Mouse (Mus musculus) layer of hippocampus, postnatal 36 days (tissue): Measurements from ENCODE around the gene Intu. TPM values are rescaled to one million over a fixed set of nuclear protein-coding genes. Genes with fewer than 3 reads are reported as not detected.

Experiments used
- DNase-seq, 2 experiments: peaks; one replicate each; pipeline ENCODE4 v3.0.0; 2022
- total RNA-seq, 2 experiments: library from RNA; stranded (reverse); gene quantifications; 2 replicates each; pipeline ENCODE4 v1.2.3; 2021

Intu gene
- total RNA-seq, 2 experiments from 2014 or later = 5.7 to 6.9 TPM

DNA sequence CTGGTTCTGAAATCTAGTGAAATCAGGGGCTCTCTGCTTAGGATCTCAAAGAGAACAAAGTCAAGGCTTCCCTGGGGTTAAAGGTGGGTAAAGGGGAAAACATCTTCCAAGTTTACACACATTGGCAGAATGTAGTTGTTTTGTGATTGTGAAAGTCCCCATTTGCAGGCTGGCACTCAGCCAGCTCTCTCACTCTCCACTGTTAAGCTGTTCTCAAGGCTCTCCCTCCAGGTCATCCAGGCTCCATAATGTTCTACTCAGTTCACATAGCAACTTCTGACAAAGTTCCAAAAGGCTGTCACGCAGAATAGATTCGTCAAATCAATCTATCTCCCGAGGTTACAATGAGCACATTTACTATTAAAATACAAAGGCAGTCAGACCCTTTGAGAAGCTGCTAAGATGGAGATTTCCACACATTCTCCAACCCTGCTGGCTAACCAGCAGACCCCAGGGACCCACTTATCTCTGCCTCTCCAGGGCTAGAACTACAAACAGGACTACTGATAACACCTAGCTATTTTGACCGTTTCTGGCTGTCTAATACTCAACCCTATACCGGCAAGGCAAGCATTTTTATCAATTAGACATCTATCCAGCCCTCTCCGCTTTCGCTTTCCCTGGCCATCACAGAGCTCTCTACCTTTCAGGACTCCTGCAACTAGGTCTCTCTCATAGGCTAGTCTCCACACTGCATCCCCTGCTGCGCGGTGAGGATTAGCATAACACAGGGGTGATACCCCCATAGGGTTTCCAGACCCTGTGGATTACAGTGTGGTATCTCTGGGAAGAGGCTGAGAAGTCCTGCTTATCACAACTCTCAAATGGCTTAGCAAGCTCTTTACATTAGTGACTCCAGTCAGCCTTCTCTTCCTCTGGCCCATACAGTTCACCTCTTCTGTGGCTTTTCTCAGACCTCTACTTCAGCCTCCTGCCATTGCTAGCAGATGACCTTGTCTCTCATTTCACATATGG, 2.8 kb upstream of the Intu start:
- no peak for DNase-seq

GRCm38 (mm10) chr3:40528958-40529357, 2.1 kb upstream of the Intu start:
- DNase-seq = no peak

DNA sequence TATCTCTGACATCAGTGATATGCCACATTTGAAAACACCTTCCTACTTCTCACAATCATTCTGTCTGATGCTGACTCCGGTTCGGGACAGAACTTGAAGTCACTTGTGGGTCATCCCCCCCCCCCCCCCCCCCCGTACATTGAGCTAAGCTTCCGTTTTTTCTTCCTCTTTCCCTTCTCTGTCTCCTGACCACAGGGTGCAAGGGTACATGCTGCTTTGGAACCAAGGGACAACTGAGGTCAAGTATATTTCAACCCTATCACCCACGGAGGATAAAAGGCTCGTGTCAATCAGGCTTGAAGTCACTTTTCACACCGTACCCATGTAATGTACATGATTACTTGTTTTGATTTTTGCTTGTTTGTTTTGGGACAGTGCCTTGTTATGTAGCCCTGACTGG, 241 bp upstream of the Intu start:
- DNase-seq = no peak

GRCm38 (mm10) chr3:40532256-40532655, 1.2 kb downstream of the Intu start:
- DNase-seq = no peak

DNA sequence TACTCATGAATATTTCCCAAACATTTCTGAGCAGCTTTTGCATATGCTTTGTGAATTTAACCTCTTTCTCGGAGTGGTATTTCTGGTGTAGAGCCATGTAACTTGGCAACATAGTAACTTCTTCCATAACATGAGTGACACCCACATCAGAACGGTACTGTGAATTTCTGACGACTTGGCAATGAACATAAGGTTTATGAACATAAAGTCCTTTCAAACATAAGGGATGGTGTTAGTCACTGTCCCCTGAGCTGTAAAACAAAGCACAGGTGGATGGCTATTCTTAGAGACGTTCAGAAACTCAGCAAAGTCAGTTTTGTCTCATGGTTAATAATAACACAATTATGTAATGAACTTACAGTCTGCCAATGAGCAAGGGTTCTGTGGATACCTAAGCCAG, 3.1 kb downstream of the Intu start:
- DNase-seq = no peak

- peak; percentile 81 to 84 for DNase-seq
Measured at GRCm38 (mm10) chr3:40540567-40541554, 9.8 kb downstream of the Intu start.

DNA sequence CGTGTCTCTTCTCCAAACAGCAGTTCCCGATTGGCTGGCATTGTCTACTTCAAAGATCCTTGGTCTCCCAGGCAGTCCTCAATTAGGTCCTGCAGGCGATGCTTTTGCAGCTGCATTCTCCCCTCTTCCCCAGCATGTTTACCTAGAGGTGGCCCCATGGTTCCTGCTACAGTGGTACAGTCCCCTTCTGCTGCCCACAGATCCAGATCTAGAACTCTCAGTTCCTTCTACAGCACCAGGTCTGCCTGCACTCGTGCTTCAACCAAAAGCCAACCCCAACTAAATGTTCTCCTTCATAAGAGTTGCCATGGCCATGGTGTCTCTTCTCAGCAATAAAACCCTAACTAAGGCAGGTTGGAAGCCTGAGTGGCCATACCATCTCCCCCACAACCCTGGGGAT, 15.5 kb downstream of the Intu start:
- no peak for DNase-seq

DNA sequence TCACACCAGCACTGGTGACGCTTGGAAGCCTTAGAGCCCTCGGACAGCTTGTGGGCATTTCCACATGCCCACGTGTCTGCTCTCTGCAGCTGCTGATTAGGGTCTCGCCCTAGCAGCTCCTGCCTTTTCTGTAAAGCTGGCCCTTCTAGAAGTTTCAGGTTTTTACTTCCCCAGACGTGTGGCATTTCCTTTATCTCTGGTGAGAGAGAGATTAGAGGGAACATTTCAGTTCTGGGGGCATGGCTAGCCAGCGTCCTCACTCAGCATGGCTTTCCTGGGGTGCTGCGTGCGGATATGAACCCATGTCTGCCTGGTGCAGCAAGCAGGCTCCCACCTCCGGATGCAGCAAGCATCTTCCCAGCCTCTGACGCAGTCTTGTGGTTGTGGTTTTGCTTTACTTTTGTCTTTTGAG, 121.9 kb downstream of the Intu start:
- no peak for DNase-seq

GRCm38 (mm10) chr3:40653582-40653981, 122.5 kb downstream of the Intu start:
- DNase-seq = no peak

- DNase-seq = no peak
Measured at GRCm38 (mm10) chr3:40654028-40654427, 122.9 kb downstream of the Intu start.

DNA sequence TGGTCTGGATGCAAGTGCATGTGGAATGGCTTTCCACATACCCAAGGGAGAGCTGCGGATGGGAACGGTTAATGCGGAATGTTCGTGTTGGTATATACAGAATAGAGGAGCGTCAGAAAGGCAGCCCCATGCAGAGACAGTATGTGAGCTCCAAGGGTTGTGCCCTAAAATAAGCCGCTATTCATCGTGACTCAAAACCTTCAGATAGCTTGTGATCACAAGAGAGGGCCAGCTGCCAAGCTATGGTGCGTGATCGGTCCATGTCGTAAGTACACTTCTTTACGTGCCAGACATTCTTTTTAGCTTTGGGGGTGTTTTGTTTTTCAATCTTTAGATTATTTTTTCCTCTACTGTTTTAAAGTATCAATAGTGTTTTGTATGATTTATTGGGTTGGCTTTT, 124.5 kb downstream of the Intu start:
- no peak for DNase-seq

DNA sequence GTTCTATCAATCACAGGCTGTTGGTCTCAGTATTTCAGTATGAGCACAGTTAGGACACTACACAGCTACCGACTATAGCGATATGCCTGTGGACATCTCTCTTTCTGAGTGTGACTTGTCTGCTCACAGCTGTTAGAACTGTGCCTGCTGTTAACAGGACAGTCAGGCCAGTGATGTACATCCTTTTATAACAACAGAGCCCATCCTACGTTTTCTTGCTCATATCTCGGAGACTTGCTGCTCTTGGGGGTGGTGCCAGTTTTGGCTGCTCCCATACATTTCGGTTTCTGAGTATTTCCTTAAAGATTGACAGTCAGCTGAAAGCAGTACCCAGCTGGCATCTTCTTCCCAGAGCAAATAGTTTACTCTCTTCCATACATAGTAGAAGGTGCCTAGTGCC, 125.3 kb downstream of the Intu start:
- no peak for DNase-seq

GRCm38 (mm10) chr3:40660231-40660630, 129.1 kb downstream of the Intu start:
- no peak for DNase-seq

DNA sequence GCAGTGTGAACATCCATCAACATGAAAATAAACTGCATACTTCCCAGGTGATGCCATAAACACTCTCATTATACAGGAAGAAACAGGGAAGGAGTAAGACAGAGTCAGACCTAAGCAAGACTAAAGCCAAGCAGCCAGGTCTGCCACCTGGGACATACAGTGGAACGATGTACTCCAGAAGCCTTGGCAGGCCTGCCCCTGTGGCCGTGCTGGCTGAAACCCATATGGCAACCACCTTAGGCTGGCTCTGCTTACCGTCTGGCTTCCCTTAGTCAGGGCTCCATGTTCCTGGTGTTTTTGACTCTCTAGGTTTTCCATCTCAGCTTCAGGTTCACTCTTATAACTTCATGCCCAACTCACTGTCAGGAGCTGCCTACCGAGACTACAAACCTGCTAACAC, 135.0 kb downstream of the Intu start:
- DNase-seq = no peak

GRCm38 (mm10) chr3:40666861-40667719, 136.0 kb downstream of the Intu start:
- DNase-seq = peak in 1 of 2 experiments; percentile 37

DNA sequence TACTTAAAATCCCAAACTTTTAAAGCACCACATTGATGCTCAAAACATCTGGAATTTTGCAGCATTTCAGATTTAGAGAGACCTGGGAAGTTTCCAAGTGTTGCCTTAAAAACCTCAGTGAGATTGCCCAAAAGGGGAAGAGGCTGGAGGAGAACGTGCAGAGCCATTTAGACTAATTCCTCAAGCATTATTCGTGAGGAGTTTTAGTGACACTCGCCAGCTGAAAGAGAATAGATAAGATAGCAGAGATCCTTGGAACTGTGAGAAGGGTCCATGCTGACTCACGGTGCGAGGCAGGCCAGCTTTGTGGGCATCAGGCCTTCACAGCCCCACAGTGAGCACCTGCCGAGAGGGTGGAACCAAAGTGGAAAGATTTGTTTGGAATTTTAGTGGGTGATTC, 137.8 kb downstream of the Intu start:
- no peak for DNase-seq

GRCm38 (mm10) chr3:40669395-40669794, 138.3 kb downstream of the Intu start:
- no peak for DNase-seq

- DNase-seq = no peak
Measured at GRCm38 (mm10) chr3:40673515-40673914, 142.4 kb downstream of the Intu start.

GRCm38 (mm10) chr3:40674873-40675405, 143.9 kb downstream of the Intu start:
- DNase-seq = no peak

- DNase-seq = no peak
Measured at GRCm38 (mm10) chr3:40678856-40679255, 147.8 kb downstream of the Intu start.

DNA sequence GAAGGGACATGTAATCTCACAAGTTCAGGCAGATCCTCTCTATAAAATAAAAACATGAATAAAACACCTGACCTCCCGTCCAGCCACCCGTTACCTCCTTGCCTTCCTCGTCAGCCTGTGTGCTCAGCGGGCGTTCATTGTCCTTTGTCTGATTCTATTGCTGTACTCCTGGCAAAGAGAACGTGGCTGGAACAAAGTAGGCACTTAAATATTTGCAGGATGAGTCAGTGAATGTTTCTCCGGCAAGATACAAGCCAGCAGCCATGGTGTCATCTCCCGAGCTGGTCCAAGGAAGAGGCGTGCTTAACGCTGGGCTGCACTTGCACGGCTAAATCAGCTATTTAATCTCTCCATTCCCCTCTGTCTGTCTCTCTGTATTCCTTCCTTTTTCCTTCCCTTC, 151.3 kb downstream of the Intu start:
- DNase-seq = no peak

DNA sequence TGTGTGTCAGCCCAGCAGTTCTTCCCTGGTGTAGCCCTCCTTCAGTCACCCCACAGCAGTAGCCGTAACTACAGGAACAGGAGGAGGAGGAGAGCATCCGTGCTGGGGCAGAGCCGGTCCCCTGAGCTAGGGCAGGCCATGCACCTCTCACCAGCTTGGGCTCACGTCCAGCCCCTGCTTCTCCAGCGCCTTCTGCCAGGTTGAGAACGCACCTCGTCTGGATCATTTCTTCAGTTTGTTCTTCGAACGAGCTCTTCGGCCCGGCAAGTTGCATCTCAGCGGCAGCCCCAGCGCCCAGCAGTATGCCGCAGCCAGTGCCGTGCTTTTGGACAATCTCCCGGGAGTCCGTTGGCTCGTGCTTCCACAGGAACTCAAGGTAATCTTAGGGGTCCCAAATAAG, 152.1 kb downstream of the Intu start:
- DNase-seq = no peak
